Mouse (Mus musculus) spleen, adult 18-20 months (tissue): ENCODE measurements around the gene Abcd2.

Experiments used
- DNase-seq, 2 experiments: peaks; one replicate each; pipeline ENCODE4 v3.0.0; 2022; ENCODE audit warnings: mixed read lengths in 2 of 2

Abcd2 gene

DNA sequence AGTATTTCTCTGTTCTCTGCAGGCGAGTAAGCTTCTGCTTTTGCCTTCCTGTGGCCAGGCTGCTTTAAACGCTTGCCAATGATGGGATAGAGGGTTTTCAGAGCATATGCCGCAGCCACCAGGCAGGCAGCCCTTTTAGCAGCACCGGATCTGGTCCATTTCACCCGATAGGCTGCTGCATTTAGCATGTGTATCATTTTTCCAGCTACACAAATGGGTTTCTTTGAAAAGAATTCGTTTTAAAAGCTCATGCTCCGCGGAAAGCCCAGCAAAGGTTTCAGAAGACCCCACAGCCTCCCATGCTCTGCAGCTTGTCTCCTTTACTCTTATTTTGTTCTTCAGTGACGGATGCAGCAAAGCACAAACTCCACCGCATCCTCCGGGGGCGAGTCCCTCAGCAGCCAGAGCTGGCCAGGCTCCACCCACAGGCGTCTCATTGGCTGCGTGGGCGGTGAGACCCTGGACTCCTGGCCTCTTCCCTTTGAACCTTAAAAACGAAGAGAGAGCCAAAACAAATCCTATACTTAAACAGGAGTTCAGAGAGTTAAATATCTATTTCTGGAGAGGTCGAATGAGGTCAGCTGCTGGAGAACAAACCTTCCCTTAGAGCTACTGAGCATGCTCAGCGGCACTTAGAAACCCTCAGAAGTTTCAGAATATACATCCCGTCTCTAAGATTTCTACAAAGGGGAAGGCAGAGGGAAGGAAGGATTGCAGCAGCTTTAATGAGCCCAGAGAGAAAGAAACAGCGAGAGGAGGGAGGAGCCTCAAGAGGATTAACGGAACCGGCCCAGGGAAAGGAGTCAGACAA, at the start of gene Abcd2:
TSS of gene Abcd2 (minus strand) at position 388 of the 811 bp plus-strand sequence.
- peak; percentile 8 to 13 for DNase-seq

GRCm38 (mm10) chr15:91240683-91241335, 49.2 kb upstream of the Abcd2 start:
- DNase-seq, result no peak

GRCm38 (mm10) chr15:91237294-91237693, 45.7 kb upstream of the Abcd2 start:
- no peak for DNase-seq

DNA sequence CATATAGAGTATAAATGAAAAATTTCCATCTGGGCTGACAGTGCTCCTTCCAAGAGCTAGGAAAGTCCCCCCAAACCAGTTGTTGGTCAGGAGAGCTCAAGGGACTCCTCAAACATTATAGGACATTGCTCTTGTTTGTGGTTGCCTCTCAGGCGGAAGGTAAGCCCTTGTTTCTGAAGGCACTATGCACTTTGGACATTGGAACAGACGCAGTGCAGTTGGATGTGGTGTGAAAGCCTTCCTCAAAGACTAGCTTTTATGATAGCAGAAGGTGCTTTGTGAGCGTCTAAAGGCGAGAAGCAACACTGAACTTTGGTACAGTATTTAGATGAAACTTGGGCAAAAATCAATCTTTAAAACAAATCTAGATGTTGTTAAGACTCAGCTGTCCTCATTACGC, 14.9 kb upstream of the Abcd2 start:
- DNase-seq, result no peak

- no peak for DNase-seq
These were observed 11.9 kb upstream of the Abcd2 start for GRCm38 (mm10) chr15:91203521-91203920.

- no peak for DNase-seq
These were observed 10.9 kb upstream of the Abcd2 start for GRCm38 (mm10) chr15:91202486-91202885.

DNA sequence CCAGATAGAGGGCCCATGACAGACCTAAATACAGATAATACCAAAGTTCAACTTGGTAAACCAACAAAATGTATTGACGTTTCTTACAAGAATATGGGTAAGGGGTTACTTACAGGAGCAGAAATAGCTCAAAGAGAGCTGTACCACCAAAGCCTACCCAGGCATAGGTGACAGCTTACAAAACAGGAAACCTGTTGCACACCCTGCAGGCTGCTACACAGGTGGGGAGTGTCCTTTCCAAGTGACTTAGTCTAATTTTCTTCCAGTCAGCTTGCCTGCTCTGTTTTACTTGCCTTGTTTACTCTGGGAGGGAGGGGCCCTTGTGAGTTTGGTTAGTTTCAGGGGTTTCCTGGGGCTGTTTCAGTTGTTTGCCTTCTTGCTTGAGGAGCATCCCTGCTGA, 9.2 kb upstream of the Abcd2 start:
- no peak for DNase-seq

DNA sequence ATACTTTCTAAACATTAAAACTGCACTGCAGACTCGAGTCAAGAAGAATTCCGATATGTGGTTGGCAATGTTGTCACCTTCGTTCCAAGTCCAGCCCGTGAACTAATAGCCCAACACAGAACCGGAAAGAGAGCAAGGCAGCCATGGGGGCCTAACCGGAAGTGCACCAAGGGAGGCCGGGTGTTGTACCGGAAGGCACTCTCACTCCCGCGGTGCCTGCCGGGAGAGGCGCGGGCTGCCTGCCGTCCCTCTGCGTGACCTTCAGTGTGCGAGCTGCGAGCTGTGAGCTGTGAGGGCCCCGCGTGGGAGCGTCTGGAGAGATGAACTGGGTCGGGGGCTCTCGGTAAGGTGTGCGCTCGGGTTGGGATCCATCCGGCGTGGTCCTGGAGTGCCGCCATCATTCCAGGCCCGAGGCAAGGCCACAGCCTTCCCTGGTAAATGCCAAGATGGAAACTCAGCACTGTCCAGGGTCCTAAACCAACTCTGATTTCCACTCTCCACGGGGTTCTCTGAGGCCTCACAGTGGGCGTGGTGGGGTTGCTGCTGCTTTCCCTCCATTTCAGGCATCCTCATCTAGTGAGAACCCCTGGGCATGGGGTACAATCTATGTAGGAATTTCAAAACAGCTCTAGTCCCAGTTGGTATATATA, 7.8 kb upstream of the Abcd2 start, which contains the start of gene CN725425:
TSS of gene CN725425 (plus strand) at position 239 of the 650 bp plus-strand sequence.
- no peak for DNase-seq

- no peak for DNase-seq
These were observed 612 bp upstream of the Abcd2 start for GRCm38 (mm10) chr15:91192223-91192598.

DNA sequence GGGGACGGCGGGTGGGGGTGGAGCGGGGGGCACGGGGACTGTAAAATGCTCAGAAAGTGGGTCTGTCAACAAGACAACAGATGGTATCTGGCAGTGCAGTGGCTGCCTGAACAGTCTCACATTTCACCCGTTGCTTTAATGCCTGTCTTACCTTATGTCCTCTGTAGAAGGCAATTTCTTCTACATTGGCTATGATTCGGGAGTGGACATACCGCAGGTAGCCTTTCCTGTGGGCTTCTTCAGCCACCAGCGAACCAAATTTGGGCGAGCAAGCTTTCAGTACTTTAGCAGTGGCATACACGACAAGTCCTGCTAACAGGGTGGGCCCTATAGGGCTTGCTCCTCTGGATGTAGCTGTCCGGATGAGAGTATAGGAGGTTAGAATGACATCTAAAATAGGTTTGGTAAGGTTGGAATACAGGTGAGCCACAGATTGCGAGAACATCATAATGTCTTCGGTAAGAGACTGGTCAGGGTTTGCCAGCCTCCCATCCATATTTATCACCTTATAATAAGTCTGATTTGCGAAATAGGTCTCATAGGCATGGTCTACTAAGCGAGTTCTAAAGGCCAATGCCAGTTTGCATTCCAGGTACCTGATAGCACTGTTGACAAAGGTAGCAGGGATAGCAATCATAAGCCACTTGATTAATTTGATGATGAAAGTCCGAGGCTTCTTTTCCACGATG, 936 bp downstream of the Abcd2 start:
- DNase-seq, result no peak

DNA sequence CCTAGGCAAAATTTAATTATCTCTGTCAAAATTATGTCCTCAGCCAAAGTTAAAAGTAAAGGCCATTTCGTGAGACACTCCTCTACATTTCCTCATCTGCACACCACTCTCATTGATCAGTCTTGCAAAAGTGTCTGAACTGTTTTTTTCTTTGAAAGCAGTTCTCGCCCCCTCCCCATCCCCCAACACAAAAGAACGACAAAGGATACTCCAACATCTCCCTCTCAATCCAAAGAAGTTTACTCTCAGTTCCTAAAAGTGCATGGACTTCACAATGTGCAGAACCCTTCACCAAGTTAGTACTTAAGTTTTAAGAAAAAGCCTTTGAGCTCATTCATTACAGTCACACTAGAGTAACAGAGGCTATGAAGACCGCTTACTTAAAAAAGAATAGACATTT, 1.6 kb downstream of the Abcd2 start:
- DNase-seq, result no peak

DNA sequence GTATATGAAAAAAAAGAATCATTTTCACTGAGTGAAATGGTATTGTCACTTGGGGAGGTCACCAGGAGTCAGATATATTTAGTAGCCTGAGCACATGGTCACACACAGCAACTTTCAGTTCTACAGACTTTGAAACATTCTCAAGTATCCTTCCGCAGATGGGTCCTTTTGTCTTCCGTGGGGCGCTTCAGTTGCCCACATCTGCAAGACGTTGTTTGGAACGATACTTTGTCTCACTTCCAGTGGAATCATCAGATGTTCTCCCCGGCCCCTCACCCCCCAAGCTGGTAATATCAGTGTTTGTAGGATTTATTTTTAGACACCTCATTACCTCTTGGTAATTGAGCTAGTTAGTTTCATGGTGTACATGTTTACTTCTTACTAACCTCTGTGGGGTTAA, 5.2 kb downstream of the Abcd2 start:
- no peak for DNase-seq

GRCm38 (mm10) chr15:91179911-91180622, 11.5 kb downstream of the Abcd2 start:
- DNase-seq, result no peak

GRCm38 (mm10) chr15:91178656-91179314, 12.8 kb downstream of the Abcd2 start:
- DNase-seq, result no peak

GRCm38 (mm10) chr15:91172193-91172592, 19.4 kb downstream of the Abcd2 start:
- DNase-seq, result no peak

- DNase-seq, result no peak
These were observed 20.3 kb downstream of the Abcd2 start for GRCm38 (mm10) chr15:91171332-91171731.

GRCm38 (mm10) chr15:91170602-91171328, 20.8 kb downstream of the Abcd2 start:
- no peak for DNase-seq

GRCm38 (mm10) chr15:91167850-91168562, 23.6 kb downstream of the Abcd2 start:
- no peak for DNase-seq

DNA sequence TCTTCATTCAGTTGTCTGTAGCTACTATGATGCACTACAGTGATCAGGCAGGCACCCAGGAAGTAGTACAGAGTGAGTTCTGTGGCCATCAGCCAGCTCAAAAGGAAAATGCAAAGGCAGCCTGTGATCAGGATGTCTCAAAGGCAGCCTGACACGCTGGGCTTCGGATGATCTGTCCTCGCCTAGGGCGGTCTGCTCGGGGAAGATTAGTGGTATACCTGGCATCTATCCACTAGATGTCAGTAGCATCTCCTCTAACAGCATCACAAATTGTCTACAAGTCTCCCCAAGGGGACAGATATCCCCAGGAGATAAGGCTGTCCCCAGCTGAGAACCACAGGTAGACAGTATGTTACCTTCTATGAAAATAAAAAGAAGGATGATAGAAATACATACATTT, 26.6 kb downstream of the Abcd2 start:
- DNase-seq, result no peak

DNA sequence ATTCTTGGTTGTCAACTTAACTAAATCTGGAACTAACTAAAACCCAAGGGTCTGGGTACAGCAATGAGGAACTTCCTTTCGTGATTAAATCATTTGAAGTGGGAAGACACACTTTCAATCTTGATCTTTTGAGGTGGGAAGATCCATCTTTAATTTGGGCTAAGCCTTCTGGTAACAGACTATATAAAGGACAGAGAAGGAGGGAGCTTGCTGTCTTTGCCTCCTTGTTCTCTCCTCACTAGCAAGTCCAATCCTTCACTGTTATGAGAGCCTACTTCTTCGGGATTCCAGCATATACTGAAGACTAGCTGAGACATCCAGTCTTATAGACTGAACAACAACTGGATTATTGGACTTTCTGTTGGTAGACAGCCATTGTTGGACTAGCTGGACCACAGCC, 28.1 kb downstream of the Abcd2 start:
- no peak for DNase-seq

DNA sequence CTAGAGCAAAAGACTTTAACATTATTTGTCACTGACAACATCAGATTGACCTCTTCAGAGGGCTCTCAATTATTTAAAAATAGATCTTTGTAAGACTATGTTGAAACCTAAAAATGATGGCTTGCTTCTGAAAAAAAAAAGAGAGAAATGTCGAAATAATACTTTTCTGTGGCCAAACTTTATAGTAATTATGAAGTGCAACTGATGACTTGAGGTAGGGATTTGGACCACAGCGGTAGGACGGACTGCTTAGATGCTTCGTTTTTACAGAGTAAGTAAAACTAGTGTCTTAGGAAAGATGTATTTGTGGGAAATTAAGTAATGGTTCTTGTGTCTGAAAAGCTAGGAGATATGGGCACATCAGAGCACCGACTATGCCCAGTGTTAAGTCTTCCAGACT, 30.4 kb downstream of the Abcd2 start:
- DNase-seq, result no peak
